Mouse (Mus musculus): ENCODE results near the gene Pde11a.

DNA sequence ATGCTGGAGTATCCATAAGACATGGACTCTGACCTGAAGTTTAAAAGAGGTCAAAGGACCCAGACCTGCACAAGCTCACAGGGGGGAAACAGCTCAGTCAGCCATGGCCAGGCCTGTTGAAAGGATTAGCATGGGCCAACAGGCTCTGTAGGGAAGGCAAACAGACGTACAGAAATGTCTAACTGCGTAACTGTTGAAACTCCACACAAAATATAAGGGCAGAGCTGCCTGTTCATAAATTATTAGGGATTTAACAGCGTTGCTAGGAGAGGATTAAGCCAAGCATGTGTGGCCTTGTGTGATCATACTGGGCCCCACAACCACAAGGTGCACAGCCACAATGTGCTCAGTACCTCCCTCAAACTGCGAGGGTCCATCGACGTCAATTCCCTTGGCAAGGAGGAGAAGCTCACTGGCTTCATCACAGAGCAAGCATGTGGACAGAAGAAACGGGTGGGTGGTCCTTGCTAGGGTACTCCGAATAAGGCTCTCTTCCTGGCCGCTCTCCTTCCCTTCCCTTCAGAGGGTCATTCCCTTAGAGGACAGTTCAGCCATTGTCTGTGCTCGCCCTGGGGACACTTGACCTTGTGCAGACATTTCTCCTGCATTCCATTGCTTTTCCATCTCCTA is 375.2 kb downstream of the Pde11a start:
- no peak for TF ChIP-seq ZNF384 (IDR thresholded peaks at IDR 0.05; ENCODE audit: low read depth, low read length)
- no peak for TF ChIP-seq MAFK (IDR thresholded peaks at IDR 0.05; ENCODE audit: insufficient read depth, low read depth, low read length)
